Mouse (Mus musculus): ENCODE data around the gene Uba6.

DNA sequence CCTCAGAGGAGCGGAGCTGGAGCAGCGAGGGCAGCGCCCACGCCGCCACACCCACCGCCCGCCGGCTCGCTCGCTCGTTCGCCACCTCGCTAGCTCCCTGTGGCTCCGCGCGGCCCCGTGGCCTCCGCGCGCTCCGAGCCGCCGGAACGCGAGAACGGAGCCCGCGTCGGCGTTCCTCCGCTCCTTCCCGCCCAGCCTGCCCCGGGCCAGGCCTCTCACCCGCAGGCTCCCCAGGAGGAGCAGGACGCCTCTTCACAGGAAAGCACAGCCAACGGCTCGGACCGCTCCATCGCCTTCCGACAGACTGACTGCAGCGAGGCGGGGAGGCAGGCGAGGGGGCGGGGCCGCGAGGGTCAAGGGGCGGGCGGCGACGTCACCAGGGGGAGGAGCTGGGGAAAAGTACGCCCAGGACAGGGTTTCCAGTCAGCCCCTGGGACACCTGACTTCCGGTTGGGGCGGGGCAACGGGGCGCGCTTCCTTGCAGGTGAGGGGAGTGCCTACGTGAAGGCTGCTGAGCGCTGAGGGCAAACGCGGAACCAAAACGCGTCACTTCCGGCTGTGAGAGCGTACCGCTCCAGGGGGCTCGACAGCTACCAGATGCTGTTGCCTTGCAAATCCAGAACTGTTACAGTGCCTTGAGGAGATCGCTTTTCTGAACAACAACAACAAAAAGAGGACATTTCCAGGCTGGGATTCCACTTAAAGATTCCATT lies at the start of gene Uba6:
- TF ChIP-seq CTCF (IDR thresholded peaks at IDR 0.05; ENCODE audit: low read depth, low read length) = no peak
- no peak for TF ChIP-seq TAL1 (conservative IDR thresholded peaks at IDR 0.05; ENCODE audit: low read depth, low read length)
- TF ChIP-seq POLR2AphosphoS5 (IDR thresholded peaks at IDR 0.05; ENCODE audit: insufficient replicate concordance, low read depth, low read length) = no peak
